Mouse (Mus musculus) kidney, postnatal 0 days (tissue): ENCODE measurements at regions not wholly inside any gene's neighbourhood (a gene's known extent, or its start where the extent isn't known, plus 50 kb on each side); places are given as distances from the start of the nearest gene placed in this dataset.

Experiments
- ATAC-seq: fragments of 200-750 bp; cut with Nextera tagmentation; replicated peaks from 2 replicates; pipeline ENCODE4 v1.8.0; 2017; ENCODE audit warnings: low read depth, moderate number of reproducible peaks, moderate TSS enrichment, moderate library complexity; ENCODE audit not compliant: low FRiP score
- DNase-seq: peaks from one replicate; pipeline ENCODE4 v3.0.0-alpha.2; 2016; ENCODE audit warnings: low spot score
- H3K27ac ChIP-seq: fragments of 300-500 bp; sonication (generic); 2 replicates; pipeline ENCODE4 v1.5.1; 2014; ENCODE audit warnings: mild to moderate bottlenecking
- H3K27me3 ChIP-seq: fragments of 300-500 bp; sonication (generic); 2 replicates; pipeline ENCODE4 v1.6.1; 2014; ENCODE audit warnings: low read length, mixed read lengths; ENCODE audit not compliant: insufficient read depth
- H3K36me3 ChIP-seq: fragments of 300-500 bp; sonication (generic); 2 replicates; pipeline ENCODE4 v1.6.1; 2014; ENCODE audit warnings: low read length, mixed read lengths; ENCODE audit not compliant: insufficient read depth
- H3K4me1 ChIP-seq: fragments of 300-500 bp; sonication (generic); replicated peaks from 2 replicates; pipeline ENCODE4 v1.6.1; 2014; ENCODE audit warnings: antibody characterized with exemption, low read length, mixed read lengths; ENCODE audit not compliant: insufficient read depth
- H3K4me2 ChIP-seq: fragments of 300-500 bp; sonication (generic); 2 replicates; pipeline ENCODE4 v1.6.1; 2014; ENCODE audit warnings: mild to moderate bottlenecking, low read length, moderate library complexity, mixed read lengths
- H3K4me3 ChIP-seq: fragments of 300-500 bp; sonication (generic); replicated peaks from 2 replicates; pipeline ENCODE4 v1.5.1; 2014; ENCODE audit warnings: low read depth, low read length
- H3K9ac ChIP-seq: fragments of 300-500 bp; sonication (generic); 2 replicates; pipeline ENCODE4 v1.6.1; 2014; ENCODE audit warnings: low read depth, low read length
- H3K9me3 ChIP-seq: fragments of 300-500 bp; sonication (generic); replicated peaks from 2 replicates; pipeline ENCODE4 v1.6.1; 2016; ENCODE audit warnings: low read length, inconsistent platforms, mixed read lengths
- CTCF ChIP-seq: IDR thresholded peaks from 2 replicates; pipeline ENCODE4 v1.5.1; 2016; ENCODE audit warnings: antibody characterized with exemption, low read depth, mild to moderate bottlenecking, moderate library complexity
- WGBS: fragments of 180-500 bp; shearing (Covaris S2); extraction: QIAGEN DNeasy Blood & Tissue Kit; methylation state at CpG from one replicate; pipeline ENCODE4 v1.1.7; 2014; 5-methylcytosine and 5-hydroxymethylcytosine counted together

DNA sequence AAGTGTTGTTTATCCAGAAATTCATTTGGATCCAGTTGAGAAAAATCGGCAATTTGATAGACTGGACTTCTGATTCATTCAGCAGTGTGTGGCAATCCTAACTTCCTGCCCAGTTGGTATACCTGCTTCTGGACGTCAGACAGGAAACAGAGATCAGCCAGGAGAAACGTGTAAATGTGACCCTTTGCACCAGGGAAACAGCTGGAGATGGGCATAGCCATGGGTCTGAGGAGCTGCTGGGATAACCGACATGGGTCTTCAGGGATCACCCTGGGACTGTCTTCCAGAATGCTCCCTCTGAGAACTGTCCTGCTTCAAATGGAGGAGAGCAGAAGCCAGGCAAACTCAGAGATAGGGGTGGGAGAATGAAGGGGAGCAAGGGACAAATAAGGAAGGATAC lies 516.1 kb upstream of the Mgmt start:
- Histone ChIP-seq H3K27ac (no peak overlapping the region), H3K4me1 (no peaks in the 10 kb centered on the region), H3K9ac (no peak overlapping the region), H3K9me3 (no peaks in the 10 kb centered on the region), H3K4me2 (no peak overlapping the region), H3K27me3 (no peaks in the 10 kb centered on the region), H3K4me3 (no peak overlapping the region), H3K36me3 (no peaks in the 10 kb centered on the region)
- no peak for ATAC-seq
- 44% methylated on average over 4 of the region's 4 CpGs for WGBS
- no peak for TF ChIP-seq CTCF
- no peak for DNase-seq

DNA sequence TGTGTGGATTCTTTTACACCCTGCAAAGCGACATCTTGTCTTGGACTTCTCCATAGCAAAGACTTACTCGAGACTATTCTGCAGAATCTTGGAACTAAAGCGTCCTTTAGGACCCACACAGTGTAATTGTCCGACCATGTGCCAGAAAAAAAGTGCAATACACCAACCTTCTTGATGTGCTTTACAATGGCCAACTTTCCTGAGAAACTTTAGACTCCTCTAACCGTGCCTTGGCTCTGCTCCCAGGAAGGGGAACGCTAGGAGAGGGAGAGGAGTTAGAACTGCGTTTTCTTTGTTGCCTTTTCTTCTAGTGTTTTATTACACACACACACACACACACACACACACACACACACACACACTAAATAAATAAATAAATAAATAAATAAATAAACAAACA lies 515.1 kb upstream of the Mgmt start:
- ATAC-seq (no peak), DNase-seq (peak; percentile 40)
- no peaks in the 10 kb centered on the region for H3K36me3 ChIP-seq
- no peak overlapping the region for H3K27ac ChIP-seq
- no peaks in the 10 kb centered on the region for H3K9me3 ChIP-seq
- no peaks in the 10 kb centered on the region for H3K4me1 ChIP-seq
- H3K4me3 ChIP-seq, result no peak overlapping the region
- H3K4me2 ChIP-seq, result no peak overlapping the region
- TF ChIP-seq CTCF, result no peak
- WGBS, result 46% methylated on average over 7 of the region's 7 CpGs
- no peaks in the 10 kb centered on the region for H3K27me3 ChIP-seq
- no peak overlapping the region for H3K9ac ChIP-seq

DNA sequence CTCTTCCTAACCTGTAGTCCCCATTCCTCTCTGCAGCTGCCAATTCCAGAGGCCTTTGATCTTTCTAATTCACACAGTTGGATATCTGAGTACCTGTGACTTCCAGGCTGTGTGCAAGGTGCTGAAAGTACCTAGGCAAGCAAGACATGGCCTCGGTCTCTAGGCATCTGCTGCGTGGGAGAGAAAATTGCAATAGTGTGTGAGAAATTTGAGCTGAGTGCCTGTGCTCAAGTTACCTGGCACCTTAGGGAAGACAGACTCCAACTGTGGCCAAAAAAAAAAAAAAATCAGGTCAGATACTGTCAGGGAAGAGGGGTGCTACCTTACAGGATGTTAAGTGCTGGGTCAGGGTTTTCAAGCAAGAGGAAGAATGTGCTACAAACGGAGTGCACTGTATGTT lies 514.7 kb upstream of the Mgmt start:
- Histone ChIP-seq H3K9ac (no peak overlapping the region), H3K27ac (no peak overlapping the region), H3K27me3 (no peaks in the 10 kb centered on the region), H3K36me3 (no peaks in the 10 kb centered on the region), H3K4me1 (no peaks in the 10 kb centered on the region), H3K4me2 (no peak overlapping the region), H3K4me3 (no peak overlapping the region), H3K9me3 (no peaks in the 10 kb centered on the region)
- WGBS, result 29% methylated on average over 3 of the region's 3 CpGs
- DNase-seq (peak; percentile 26), ATAC-seq (no peak)
- TF ChIP-seq CTCF, result no peak

DNA sequence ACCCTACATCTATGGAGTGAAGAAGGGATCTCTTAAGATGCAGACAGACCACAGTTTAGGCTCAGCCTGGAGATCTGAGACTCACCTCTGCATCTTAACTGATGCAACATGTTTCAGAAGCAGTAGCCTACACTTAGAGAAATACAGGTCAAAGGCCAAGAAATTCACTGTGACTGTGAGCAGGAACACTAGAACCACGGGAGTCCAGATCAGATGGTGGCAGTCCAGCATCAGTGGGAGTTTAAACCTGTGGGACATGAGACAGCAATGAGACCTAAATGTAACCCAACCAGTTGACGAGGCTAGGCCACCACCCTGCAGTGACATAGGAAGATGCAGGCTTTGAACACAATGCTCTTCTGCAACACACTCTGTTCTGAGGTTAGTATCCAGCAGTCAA lies 511.1 kb upstream of the Mgmt start:
- no peak for TF ChIP-seq CTCF
- 78% methylated on average over 2 of the region's 2 CpGs for WGBS
- H3K4me2 ChIP-seq, result no peak overlapping the region
- DNase-seq (no peak), ATAC-seq (no peak)
- no peaks in the 10 kb centered on the region for H3K36me3 ChIP-seq
- H3K27me3 ChIP-seq, result no peaks in the 10 kb centered on the region
- H3K27ac ChIP-seq, result no peak overlapping the region
- no peak overlapping the region for H3K9ac ChIP-seq
- H3K4me1 ChIP-seq, result no peaks in the 10 kb centered on the region
- no peak overlapping the region for H3K4me3 ChIP-seq
- H3K9me3 ChIP-seq, result no peaks in the 10 kb centered on the region

DNA sequence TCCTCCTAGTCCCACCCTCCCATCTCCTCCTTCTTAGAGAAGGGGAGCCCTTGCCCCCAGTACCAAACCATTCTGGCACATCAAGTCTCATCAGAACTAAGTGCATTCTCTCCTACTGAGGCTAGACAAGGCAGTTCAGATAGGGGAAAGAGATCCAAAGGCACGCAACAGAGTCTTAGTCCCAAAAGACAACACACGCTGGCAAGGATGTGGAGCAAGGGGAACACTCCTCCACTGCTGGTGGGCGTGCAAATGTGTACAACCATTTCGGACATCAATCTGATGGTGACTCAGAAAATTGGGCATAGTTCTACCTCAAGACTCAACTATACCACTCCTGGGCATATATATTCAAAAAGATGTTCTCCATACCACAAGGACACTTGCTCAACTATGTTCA lies 506.7 kb upstream of the Mgmt start:
- Histone ChIP-seq H3K27me3 (no peaks in the 10 kb centered on the region), H3K27ac (no peak overlapping the region), H3K4me3 (no peak overlapping the region), H3K9ac (no peak overlapping the region), H3K4me2 (no peak overlapping the region), H3K36me3 (no peaks in the 10 kb centered on the region), H3K9me3 (no peaks in the 10 kb centered on the region), H3K4me1 (no peaks in the 10 kb centered on the region)
- 84% methylated on average over 4 of the region's 4 CpGs for WGBS
- ATAC-seq (no peak), DNase-seq (no peak)
- TF ChIP-seq CTCF, result no peak

DNA sequence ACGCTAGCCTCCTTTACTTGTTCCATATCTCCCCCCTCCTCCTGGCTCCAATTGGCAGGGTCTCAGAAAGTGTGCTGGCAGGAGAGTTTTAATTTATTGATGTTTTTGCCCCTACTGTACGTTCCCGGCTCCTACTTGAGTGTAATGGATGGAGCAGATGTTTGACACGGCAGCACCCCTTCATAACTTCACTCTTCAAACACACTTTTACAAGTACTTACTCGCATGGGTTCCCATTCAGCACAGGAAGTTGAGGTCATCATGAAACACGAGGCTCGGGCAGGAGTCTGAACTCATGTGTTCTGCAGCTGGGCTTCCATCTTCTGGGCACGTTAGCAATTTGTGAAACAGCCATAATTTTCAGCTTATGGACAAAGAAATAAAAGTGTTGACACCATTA lies 504.3 kb upstream of the Mgmt start:
- no peak for TF ChIP-seq CTCF
- no peaks in the 10 kb centered on the region for H3K9me3 ChIP-seq
- H3K4me2 ChIP-seq, result no peak overlapping the region
- WGBS, result 16% methylated on average over 8 of the region's 8 CpGs
- no peak for ATAC-seq
- H3K9ac ChIP-seq, result no peak overlapping the region
- DNase-seq, result peak; percentile 52
- no peak overlapping the region for H3K4me3 ChIP-seq
- H3K36me3 ChIP-seq, result no peaks in the 10 kb centered on the region
- H3K27me3 ChIP-seq, result no peaks in the 10 kb centered on the region
- no peaks in the 10 kb centered on the region for H3K4me1 ChIP-seq
- H3K27ac ChIP-seq, result no peak overlapping the region

DNA sequence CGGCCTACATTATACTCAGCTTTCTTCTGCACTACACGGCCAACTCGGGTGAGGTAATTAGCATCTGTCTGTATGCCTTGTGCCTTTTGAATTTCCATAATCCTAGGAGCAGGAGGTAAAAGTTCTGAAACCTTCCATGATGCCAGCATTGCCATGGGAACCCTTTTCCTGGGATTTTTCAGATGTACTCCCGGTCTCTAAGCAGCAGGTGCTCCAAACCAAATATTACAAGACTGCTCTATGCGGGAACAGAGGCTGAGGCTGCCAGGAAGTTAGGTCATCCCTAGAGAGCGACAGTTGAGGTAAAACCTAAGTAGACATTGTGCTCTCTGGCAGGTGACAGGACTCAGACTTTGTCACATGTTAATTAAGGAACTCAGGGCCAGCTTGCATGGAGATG lies 501.0 kb upstream of the Mgmt start:
- WGBS, result 89% methylated on average over 6 of the region's 6 CpGs
- no peak overlapping the region for H3K27ac ChIP-seq
- H3K27me3 ChIP-seq, result no peaks in the 10 kb centered on the region
- ATAC-seq (no peak), DNase-seq (no peak)
- no peaks in the 10 kb centered on the region for H3K36me3 ChIP-seq
- no peak overlapping the region for H3K4me3 ChIP-seq
- no peaks in the 10 kb centered on the region for H3K9me3 ChIP-seq
- H3K4me2 ChIP-seq, result no peak overlapping the region
- H3K4me1 ChIP-seq, result no peaks in the 10 kb centered on the region
- TF ChIP-seq CTCF, result no peak
- H3K9ac ChIP-seq, result no peak overlapping the region
